Mouse (Mus musculus) megakaryocyte, embryonic 14.5 days (primary cell): ENCODE measurements at regions not wholly inside any gene's neighbourhood (a gene's known extent, or its start where the extent isn't known, plus 50 kb on each side); places are given as distances from the start of the nearest gene placed in this dataset.

Experiments used
- FLI1 ChIP-seq: IDR thresholded peaks from 2 replicates; pipeline ENCODE4 v1.6.1; 2012; ENCODE audit warnings: low read length, inconsistent platforms, mixed read lengths
- GATA1 ChIP-seq: IDR thresholded peaks from 3 replicates; pipeline ENCODE4 v1.6.1; 2012; ENCODE audit warnings: mixed read lengths, low read length, inconsistent platforms, borderline replicate concordance

DNA sequence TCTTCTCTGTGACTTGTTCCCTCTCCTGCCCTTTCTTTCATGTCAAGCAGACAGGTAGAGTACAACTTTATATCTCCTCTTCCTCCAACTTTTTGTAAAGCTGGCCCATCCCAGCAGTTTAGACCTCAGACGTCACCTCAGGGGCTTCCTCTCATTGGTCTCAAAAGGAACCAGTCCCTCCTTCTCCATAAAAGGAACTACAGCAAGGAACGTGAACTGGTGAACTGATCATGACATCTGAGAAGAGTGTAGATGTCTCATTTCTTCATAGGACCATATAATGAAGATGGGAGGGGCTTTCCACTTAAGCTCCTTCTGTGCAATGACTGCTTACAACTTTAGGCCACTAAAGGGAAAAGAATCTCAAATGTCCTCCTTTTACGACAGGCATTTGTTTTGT lies 153.0 kb downstream of the Ly86 start:
- TF ChIP-seq FLI1 (no peak), GATA1 (no peak)
